Mouse (Mus musculus) stomach, embryonic 15.5 days (tissue): ENCODE measurements around the gene Gm10964. TPM values are rescaled to one million over a fixed set of nuclear protein-coding genes. Genes with fewer than 3 reads are reported as not detected.

ENCODE experiments used
- ATAC-seq: fragments of 200-750 bp; cut with Nextera tagmentation; 2 replicates; pipeline ENCODE4 v1.8.0; 2017; ENCODE audit warnings: low read depth, moderate number of reproducible peaks, moderate TSS enrichment; ENCODE audit not compliant: insufficient read depth, low FRiP score
- H3K27ac ChIP-seq: fragments of 300-500 bp; sonication (generic); 2 replicates; pipeline ENCODE4 v1.5.1; 2015; ENCODE audit warnings: mild to moderate bottlenecking, inconsistent platforms
- H3K27me3 ChIP-seq: fragments of 300-500 bp; sonication (generic); replicated peaks from 2 replicates; pipeline ENCODE4 v1.6.1; 2015; ENCODE audit warnings: inconsistent platforms
- H3K36me3 ChIP-seq: fragments of 300-500 bp; sonication (generic); 2 replicates; pipeline ENCODE4 v1.6.1; 2015; ENCODE audit warnings: inconsistent platforms
- H3K4me1 ChIP-seq: fragments of 300-500 bp; sonication (generic); 2 replicates; pipeline ENCODE4 v1.6.1; 2015; ENCODE audit warnings: inconsistent platforms
- H3K4me2 ChIP-seq: fragments of 300-500 bp; sonication (generic); 2 replicates; pipeline ENCODE4 v1.6.1; 2015; ENCODE audit warnings: mild to moderate bottlenecking, inconsistent platforms
- H3K4me3 ChIP-seq: fragments of 300-500 bp; sonication (generic); replicated peaks from 2 replicates; pipeline ENCODE4 v1.5.1; 2015; ENCODE audit warnings: inconsistent platforms
- H3K9ac ChIP-seq: fragments of 300-500 bp; sonication (generic); 2 replicates; pipeline ENCODE4 v1.6.1; 2015; ENCODE audit warnings: inconsistent platforms
- H3K9me3 ChIP-seq: fragments of 300-500 bp; sonication (generic); 2 replicates; pipeline ENCODE4 v1.6.1; 2016; ENCODE audit warnings: inconsistent platforms
- WGBS: fragments of 180-500 bp; shearing (Covaris S2); methylation state at CpG from one replicate; pipeline ENCODE4 v1.1.7; 2015; 5-methylcytosine and 5-hydroxymethylcytosine counted together
- polyA plus RNA-seq: library from polyadenylated mRNA; unstranded; fragments of >200 nt; fragmentation: Nextera tagmentation; extraction: Ambion mirVana; gene quantifications from 2 replicates; pipeline ENCODE4 v1.2.1, GENCODE M21; 2015

The Gm10964 gene
- not detected in 2 replicates for polyA plus RNA-seq

- H3K4me1 ChIP-seq: peaks cover 22% of the 10 kb centered on the region
- peak within 1 kb of the TSS; percentile 52 for H3K4me2 ChIP-seq
- no peak within 1 kb of the TSS for H3K9ac ChIP-seq
- H3K9me3 ChIP-seq: no peaks in the 10 kb centered on the region
- 86% methylated on average over 1 of the region's 1 CpGs for WGBS
- H3K36me3 ChIP-seq: peaks cover 13% of the 10 kb centered on the region
- no peak for ATAC-seq
- peak within 1 kb of the TSS; percentile 94 for H3K27ac ChIP-seq
- no peaks in the 10 kb centered on the region for H3K27me3 ChIP-seq
- H3K4me3 ChIP-seq: peak within 1 kb of the TSS; percentile 42
These were observed at the start of gene Gm10964 for GRCm38 (mm10) chr3:103739329-103739728. Gene Gm10964 (plus strand): TSS chr3:103739366.

GRCm38 (mm10) chr3:103690506-103690905 is 48.7 kb upstream of the Gm10964 start:
- WGBS: 72% methylated on average over 3 of the region's 3 CpGs
- Histone ChIP-seq H3K27me3 (no peaks in the 10 kb centered on the region), H3K4me1 (no peaks in the 10 kb centered on the region), H3K27ac (no peak overlapping the region), H3K4me3 (no peak overlapping the region), H3K9ac (no peak overlapping the region), H3K9me3 (no peaks in the 10 kb centered on the region), H3K4me2 (no peak overlapping the region), H3K36me3 (no peaks in the 10 kb centered on the region)
- ATAC-seq: no peak

DNA sequence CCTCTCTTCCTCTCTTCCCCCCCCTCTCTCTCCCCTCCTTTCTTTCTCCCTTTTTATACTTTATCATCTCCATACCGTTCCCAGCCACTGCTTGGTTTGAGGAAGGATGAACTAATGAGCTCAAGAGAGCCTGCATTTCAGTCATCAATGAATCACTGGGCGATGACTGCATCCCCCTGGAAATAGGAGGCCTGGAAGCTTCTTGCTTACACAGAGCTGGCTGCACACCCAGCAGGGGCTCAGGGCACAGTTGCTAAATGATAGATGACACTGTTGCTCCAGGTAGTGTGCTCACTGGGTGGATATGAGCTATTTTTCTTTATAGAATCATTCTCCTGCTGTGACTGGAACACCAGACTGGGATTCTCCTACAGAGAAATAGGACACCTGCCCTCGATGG is 43.6 kb upstream of the Gm10964 start:
- Histone ChIP-seq H3K9me3 (no peaks in the 10 kb centered on the region), H3K9ac (no peak overlapping the region), H3K4me1 (no peaks in the 10 kb centered on the region), H3K27ac (no peak overlapping the region), H3K4me3 (no peak overlapping the region), H3K4me2 (no peak overlapping the region), H3K36me3 (no peaks in the 10 kb centered on the region), H3K27me3 (no peaks in the 10 kb centered on the region)
- no peak for ATAC-seq
- WGBS: 47% methylated on average over 3 of the region's 3 CpGs

- H3K4me3 ChIP-seq: no peak overlapping the region
- H3K9me3 ChIP-seq: no peaks in the 10 kb centered on the region
- no peak for ATAC-seq
- H3K27ac ChIP-seq: no peak overlapping the region
- H3K36me3 ChIP-seq: no peaks in the 10 kb centered on the region
- 88% methylated on average over 1 of the region's 1 CpGs for WGBS
- H3K9ac ChIP-seq: no peak overlapping the region
- H3K4me1 ChIP-seq: no peaks in the 10 kb centered on the region
- no peaks in the 10 kb centered on the region for H3K27me3 ChIP-seq
- no peak overlapping the region for H3K4me2 ChIP-seq
These were observed 42.7 kb upstream of the Gm10964 start for GRCm38 (mm10) chr3:103696388-103696925.

DNA sequence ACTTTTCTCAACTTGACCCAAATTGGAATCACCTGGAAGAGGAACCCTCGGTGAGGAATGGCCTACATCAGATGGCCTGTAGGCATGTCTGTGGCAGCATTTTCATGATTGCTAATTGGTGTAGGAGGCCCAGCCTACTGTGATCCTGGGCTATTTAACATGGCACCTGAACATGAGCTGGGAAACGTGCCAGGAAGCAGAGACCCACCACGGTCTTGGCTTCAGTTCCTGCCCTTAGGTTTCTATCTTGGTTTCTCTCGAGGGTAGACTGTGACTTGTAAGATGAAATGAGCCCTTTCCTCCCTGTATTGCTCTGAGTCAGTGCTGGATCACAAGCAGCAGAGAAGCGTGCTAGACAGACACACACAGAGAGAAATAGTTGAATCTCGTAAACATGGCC is 34.5 kb upstream of the Gm10964 start:
- no peak overlapping the region for H3K27ac ChIP-seq
- H3K27me3 ChIP-seq: no peaks in the 10 kb centered on the region
- H3K4me1 ChIP-seq: no peaks in the 10 kb centered on the region
- H3K9ac ChIP-seq: no peak overlapping the region
- ATAC-seq: no peak
- no peak overlapping the region for H3K4me2 ChIP-seq
- no peaks in the 10 kb centered on the region for H3K9me3 ChIP-seq
- no peak overlapping the region for H3K4me3 ChIP-seq
- 73% methylated on average over 6 of the region's 6 CpGs for WGBS
- H3K36me3 ChIP-seq: no peaks in the 10 kb centered on the region

- no peak overlapping the region for H3K4me2 ChIP-seq
- no peaks in the 10 kb centered on the region for H3K9me3 ChIP-seq
- H3K9ac ChIP-seq: no peak overlapping the region
- no peaks in the 10 kb centered on the region for H3K36me3 ChIP-seq
- H3K27me3 ChIP-seq: no peaks in the 10 kb centered on the region
- H3K4me1 ChIP-seq: no peaks in the 10 kb centered on the region
- H3K27ac ChIP-seq: no peak overlapping the region
- WGBS: 68% methylated on average over 12 of the region's 12 CpGs
- no peak for ATAC-seq
- H3K4me3 ChIP-seq: no peak overlapping the region
These were observed 33.7 kb upstream of the Gm10964 start for GRCm38 (mm10) chr3:103705426-103705825.

DNA sequence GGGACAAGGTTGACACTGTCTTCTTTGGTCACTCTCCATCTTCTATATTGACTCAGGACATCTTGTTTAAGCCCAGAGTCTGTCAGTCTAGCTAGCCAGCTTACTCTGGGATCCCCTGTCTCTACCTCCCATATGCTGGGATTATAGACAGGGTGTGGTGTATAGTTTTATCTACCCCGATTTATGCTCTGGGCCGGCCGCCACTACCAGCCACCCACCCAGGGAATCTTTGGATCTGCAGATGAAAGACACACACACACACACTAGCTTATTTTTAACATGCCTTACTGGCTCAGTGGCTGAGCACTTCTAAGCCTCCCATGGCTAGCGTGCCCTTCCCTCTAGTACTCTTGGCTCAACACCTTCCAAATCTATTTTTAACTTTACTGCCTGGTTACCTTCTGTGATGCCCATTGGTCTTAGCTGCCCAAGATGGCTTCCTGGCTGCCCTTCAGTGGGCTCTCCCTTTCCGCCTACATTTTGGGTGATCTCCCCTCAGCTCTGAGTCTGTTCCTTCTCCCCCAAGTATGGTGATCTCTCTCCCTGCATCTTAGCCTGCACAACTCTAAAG is 29.6 kb upstream of the Gm10964 start:
- Histone ChIP-seq H3K9me3 (no peaks in the 10 kb centered on the region), H3K4me1 (no peaks in the 10 kb centered on the region), H3K9ac (no peak overlapping the region), H3K4me3 (no peak overlapping the region), H3K36me3 (no peaks in the 10 kb centered on the region), H3K27me3 (no peaks in the 10 kb centered on the region), H3K27ac (no peak overlapping the region), H3K4me2 (no peak overlapping the region)
- WGBS: 88% methylated on average over 5 of the region's 5 CpGs
- ATAC-seq: no peak

- Histone ChIP-seq H3K4me2 (no peak overlapping the region), H3K4me1 (0 out of 2 replicates have a peak, but pooled peaks cover 6% of the 10 kb centered on the region), H3K27ac (no peak overlapping the region), H3K27me3 (no peaks in the 10 kb centered on the region), H3K36me3 (no peaks in the 10 kb centered on the region), H3K4me3 (no peak overlapping the region), H3K9ac (no peak overlapping the region), H3K9me3 (no peaks in the 10 kb centered on the region)
- no peak for ATAC-seq
- whole genome bisulfite sequencing: 97% methylated on average over 4 of the region's 4 CpGs
These were observed 27.0 kb upstream of the Gm10964 start for GRCm38 (mm10) chr3:103712196-103712595.

DNA sequence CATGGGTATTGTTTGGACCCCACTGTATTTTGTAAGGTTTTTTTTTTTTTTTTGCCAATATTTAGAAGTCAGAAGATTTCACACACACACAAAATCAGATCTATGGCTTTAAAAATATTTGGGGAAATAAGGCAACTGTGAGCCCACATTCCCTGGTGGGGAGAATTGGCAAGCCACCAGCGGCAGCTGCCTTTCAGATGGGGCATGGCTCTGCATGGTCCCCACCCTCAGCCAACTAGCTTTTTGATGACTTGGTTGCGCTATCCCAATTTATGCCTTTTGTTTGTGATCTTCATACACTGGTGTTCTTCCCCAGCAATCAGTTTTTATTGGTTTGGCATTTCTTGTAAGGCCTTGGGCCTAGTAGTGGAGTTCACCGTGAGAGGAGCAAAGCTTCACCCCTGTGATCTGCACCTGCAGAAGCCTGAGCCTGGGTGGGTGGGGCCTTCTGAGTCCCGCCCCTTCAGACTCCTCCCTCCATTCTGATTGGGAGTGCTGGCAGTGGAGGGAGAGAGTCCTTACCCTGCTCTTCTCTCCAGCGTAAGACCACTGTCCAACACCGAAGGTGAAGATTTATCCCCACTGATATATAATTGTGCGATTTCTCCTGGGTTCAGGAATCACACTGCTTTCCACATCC is 24.8 kb upstream of the Gm10964 start:
- 77% methylated on average over 7 of the region's 7 CpGs for WGBS
- no peaks in the 10 kb centered on the region for H3K36me3 ChIP-seq
- H3K4me3 ChIP-seq: no peak overlapping the region
- no peak overlapping the region for H3K4me2 ChIP-seq
- no peaks in the 10 kb centered on the region for H3K27me3 ChIP-seq
- peaks cover 15% of the 10 kb centered on the region; the same call in 1 of the 2 replicates for H3K4me1 ChIP-seq
- H3K27ac ChIP-seq: no peak overlapping the region
- no peak for ATAC-seq
- H3K9ac ChIP-seq: no peak overlapping the region
- no peaks in the 10 kb centered on the region for H3K9me3 ChIP-seq

GRCm38 (mm10) chr3:103714942-103715341 is 24.2 kb upstream of the Gm10964 start:
- 81% methylated on average over 8 of the region's 8 CpGs for WGBS
- no peaks in the 10 kb centered on the region for H3K27me3 ChIP-seq
- H3K36me3 ChIP-seq: no peaks in the 10 kb centered on the region
- H3K4me3 ChIP-seq: no peak overlapping the region
- no peak overlapping the region for H3K4me2 ChIP-seq
- ATAC-seq: no peak
- no peak overlapping the region for H3K27ac ChIP-seq
- H3K9me3 ChIP-seq: no peaks in the 10 kb centered on the region
- no peak overlapping the region for H3K9ac ChIP-seq
- H3K4me1 ChIP-seq: peaks cover 18% of the 10 kb centered on the region; the same call in 1 of the 2 replicates

- Histone ChIP-seq H3K4me1 (peaks cover 18% of the 10 kb centered on the region; the same call in 1 of the 2 replicates), H3K4me3 (no peak overlapping the region), H3K27me3 (no peaks in the 10 kb centered on the region), H3K27ac (peak overlapping the region; percentile 66; the same call in 1 of the 2 replicates), H3K9ac (no peak overlapping the region), H3K4me2 (no peak overlapping the region), H3K36me3 (no peaks in the 10 kb centered on the region), H3K9me3 (no peaks in the 10 kb centered on the region)
- no peak; the same call in 1 of the 2 replicates for ATAC-seq
- 36% methylated on average over 11 of the region's 11 CpGs for WGBS
These were observed 23.1 kb upstream of the Gm10964 start for GRCm38 (mm10) chr3:103715762-103716693.
